9 mouse cellular contexts compared by ENCODE assay signal in genomic region chr1:157552749-157553451, GRCm38 (mm10). TPM values are rescaled to one million over a fixed set of nuclear protein-coding genes. Genes with fewer than 3 reads are reported as not detected.
DNase-seq lines count a peak whose midpoint lies in the region; ATAC-seq and TF ChIP-seq lines count a peak whose summit lies in the region.
"Had no signal": no experiment of that assay in that cellular context is flagged by ENCODE, and none has a peak within 500 bp of the region (broad histone marks: within the 10 kb centered on the region; RNA-seq: fewer than 3 reads in every experiment).

No protein-coding gene starts in this region.

- H3K27ac ChIP-seq in kidney, adult 2 months (ENCODE audit: insufficient read depth, low read depth, low read length): no peak overlapping the region
- H3K27ac ChIP-seq in midbrain, postnatal 0 days (ENCODE audit: low read depth, low read length): no peak overlapping the region
- H3K27ac ChIP-seq: embryonic facial prominence, embryonic 12.5 days had no signal

- intact Hi-C loops in left cerebral cortex, postnatal 4 days (cut with DNase I): loop anchor here (5.0 to 10.0 kb wide), 3 partner anchors 799 to 1402 kb away; no protein-coding TSS in a partner anchor

- 63% methylated on average over 7 of the region's 7 CpGs for WGBS in kidney, adult 2 months
- 60% methylated on average over 7 of the region's 7 CpGs for WGBS in midbrain, postnatal 0 days

- ATAC-seq in midbrain, postnatal 0 days (ENCODE audit: low FRiP score): peak; percentile 82

- no peak for TF ChIP-seq POLR2A in kidney, adult 2 months (IDR thresholded peaks at IDR 0.05; ENCODE audit: low read depth, low read length)

- no peaks in the 10 kb centered on the region for H3K9me3 ChIP-seq in midbrain, postnatal 0 days (ENCODE audit: low read length)
- H3K9me3 ChIP-seq: embryonic facial prominence, embryonic 12.5 days had no signal

- H3K4me3 ChIP-seq in kidney, adult 2 months (ENCODE audit: insufficient read depth, low read depth, low read length): no peak overlapping the region
- no peak overlapping the region for H3K4me3 ChIP-seq in midbrain, postnatal 0 days (ENCODE audit: low read depth, low read length)
- H3K4me3 ChIP-seq: embryonic facial prominence, embryonic 12.5 days had no signal

- H3K4me1 ChIP-seq in kidney, adult 2 months (ENCODE audit: control insufficient read depth, insufficient read depth, low read length): no peaks in the 10 kb centered on the region
- H3K4me1 ChIP-seq in midbrain, postnatal 0 days (ENCODE audit: insufficient read depth, low read length): peaks cover 14% of the 10 kb centered on the region

- TF ChIP-seq CTCF in kidney, adult 2 months (conservative IDR thresholded peaks at IDR 0.05; ENCODE audit: insufficient read depth, insufficient read length, low read depth, low read length): peak; percentile 92
- peak; percentile 100 for TF ChIP-seq CTCF in midbrain, postnatal 0 days (IDR thresholded peaks at IDR 0.05)

- peak; percentile 16 for DNase-seq in ovary, postnatal 10 days (ENCODE audit: low spot score)
- no peak for DNase-seq in ovary, adult 18-20 months (ENCODE audit: low spot score)
- peak; percentile 74 for DNase-seq in cerebellum, adult 11-12 months
- DNase-seq in forelimb bud, embryonic 11.5 days (ENCODE audit: low read depth, low spot score): peak; percentile 71
- DNase-seq in kidney, adult 2 months: peak; percentile 60
- peak; percentile 72 for DNase-seq in left cerebral cortex, postnatal 4 days
- peak; percentile 90 for DNase-seq in midbrain, postnatal 0 days (ENCODE audit: low spot score)
- DNase-seq in spleen, postnatal 36 days (ENCODE audit: low spot score in 2 of 2): peak; percentile 57 to 68

- no peak overlapping the region for H3K4me2 ChIP-seq in midbrain, postnatal 0 days (ENCODE audit: low read depth, low read length, poor library complexity, severe bottlenecking)
- H3K4me2 ChIP-seq: embryonic facial prominence, embryonic 12.5 days had no signal

- H3K9ac ChIP-seq in midbrain, postnatal 0 days (replicated peaks; ENCODE audit: low read length, poor library complexity, severe bottlenecking): no peak overlapping the region
- H3K9ac ChIP-seq: embryonic facial prominence, embryonic 12.5 days had no signal

- H3K36me3 ChIP-seq in kidney, adult 2 months (ENCODE audit: control insufficient read depth, insufficient read depth, low read length): no peaks in the 10 kb centered on the region
- no peaks in the 10 kb centered on the region for H3K36me3 ChIP-seq in midbrain, postnatal 0 days (ENCODE audit: insufficient read depth, low read length)
- H3K36me3 ChIP-seq: embryonic facial prominence, embryonic 12.5 days had no signal

- no peaks in the 10 kb centered on the region for H3K27me3 ChIP-seq in kidney, adult 2 months (replicated peaks; ENCODE audit: control insufficient read depth, insufficient read depth, low read length)
- no peaks in the 10 kb centered on the region for H3K27me3 ChIP-seq in midbrain, postnatal 0 days (ENCODE audit: insufficient read depth, low read length)
- H3K27me3 ChIP-seq: embryonic facial prominence, embryonic 12.5 days had no signal

RNA-seq across cellular contexts. Expression of gene Sec16b, which starts 46.4 kb away (rescaled TPM):
- 2.4 and 2.9 TPM in 2 replicates for polyA plus RNA-seq in kidney, adult 2 months (2012; rRNA removed)
- under 1 TPM; 0.36 to 0.42 TPM for total RNA-seq in left cerebral cortex, postnatal 4 days (2021)
- 0.33 and 0.49 TPM in 2 replicates for total RNA-seq in midbrain, postnatal 0 days (2014; rRNA removed)
- polyA plus RNA-seq in midbrain, postnatal 0 days (2015; fragmentation: Nextera tagmentation; extraction: Ambion mirVana): 0.30 and 0.39 TPM in 2 replicates
